In the genomic region with DNA sequence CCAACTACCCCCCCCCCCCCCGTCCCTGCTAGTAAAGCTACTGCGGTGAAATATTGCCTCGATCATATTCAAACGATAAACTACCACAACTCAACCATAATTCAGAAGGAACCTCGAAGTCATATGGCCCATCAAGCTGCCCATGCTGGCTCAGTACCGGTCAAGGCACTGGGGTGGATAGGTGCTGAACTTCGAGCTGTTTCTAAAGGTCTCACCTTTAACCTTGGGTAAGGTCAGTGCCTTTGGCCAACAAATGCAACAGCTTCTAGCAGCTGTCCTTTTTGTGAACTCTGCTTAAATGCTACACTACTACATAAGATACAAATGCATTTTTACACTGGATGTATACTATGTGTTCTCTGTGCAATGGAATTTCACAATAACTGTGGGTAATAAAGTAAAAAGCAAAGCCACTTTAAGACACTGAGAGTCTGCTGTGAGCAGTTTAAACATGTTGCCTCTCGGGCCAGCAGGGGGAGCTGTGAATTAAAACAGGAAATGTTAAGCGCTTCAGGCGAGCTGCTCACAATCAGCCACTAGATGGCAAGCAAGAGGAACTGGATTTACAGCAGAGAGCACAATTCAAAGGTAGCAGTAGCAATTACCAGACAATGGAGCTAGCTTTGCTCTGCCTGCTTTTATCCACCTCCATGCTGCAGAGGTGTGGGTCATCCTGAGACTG, we compare ENCODE assay signal across 8 mouse cellular contexts. TPM values are rescaled to one million over a fixed set of nuclear protein-coding genes. Genes with fewer than 3 reads are reported as not detected.
DNase-seq lines count a peak whose midpoint lies in the region; ATAC-seq and TF ChIP-seq lines count a peak whose summit lies in the region.

No protein-coding gene starts in this region.

- no peaks in the 10 kb centered on the region for H3K9me3 ChIP-seq in embryonic facial prominence, embryonic 12.5 days
- H3K9me3 ChIP-seq in limb, embryonic 11.5 days (ENCODE audit: control insufficient read depth, low read length) = no peaks in the 10 kb centered on the region
- H3K9me3 ChIP-seq in midbrain, embryonic 16.5 days (replicated peaks; ENCODE audit: control insufficient read depth, low read length, poor library complexity, severe bottlenecking) = no peaks in the 10 kb centered on the region

- no peak overlapping the region for H3K4me2 ChIP-seq in embryonic facial prominence, embryonic 12.5 days (replicated peaks)
- H3K4me2 ChIP-seq in limb, embryonic 11.5 days (ENCODE audit: low read depth, severe bottlenecking) = no peak overlapping the region
- H3K4me2 ChIP-seq in midbrain, embryonic 16.5 days (ENCODE audit: low read length) = no peak overlapping the region

- no peak overlapping the region for H3K4me3 ChIP-seq in embryonic facial prominence, embryonic 12.5 days
- H3K4me3 ChIP-seq in kidney, adult 2 months (ENCODE audit: insufficient read depth, low read depth, low read length) = no peak overlapping the region
- H3K4me3 ChIP-seq in limb, embryonic 11.5 days (ENCODE audit: low read depth, low read length) = no peak overlapping the region
- no peak overlapping the region for H3K4me3 ChIP-seq in midbrain, embryonic 16.5 days (ENCODE audit: low read depth, low read length)

- whole genome bisulfite sequencing in embryonic facial prominence, embryonic 12.5 days = 58% methylated on average over 10 of the region's 10 CpGs
- 49% methylated on average over 10 of the region's 10 CpGs for WGBS in kidney, adult 2 months
- 62% methylated on average over 10 of the region's 10 CpGs for WGBS in limb, embryonic 11.5 days
- WGBS in midbrain, embryonic 16.5 days = 59% methylated on average over 10 of the region's 10 CpGs

- ATAC-seq in embryonic facial prominence, embryonic 12.5 days (ENCODE audit: insufficient number of reproducible peaks, insufficient read depth, low FRiP score, low TSS enrichment) = 0 out of 2 replicates have a peak, but pooled peaks have one; percentile 50
- ATAC-seq in limb, embryonic 11.5 days (ENCODE audit: insufficient number of reproducible peaks, low FRiP score, low TSS enrichment, low read depth) = peak; percentile 73; the same call in 1 of the 2 replicates
- peak; percentile 81 for ATAC-seq in midbrain, embryonic 16.5 days

- peaks cover 31% of the 10 kb centered on the region for H3K36me3 ChIP-seq in embryonic facial prominence, embryonic 12.5 days
- no peaks in the 10 kb centered on the region for H3K36me3 ChIP-seq in kidney, adult 2 months (ENCODE audit: control insufficient read depth, insufficient read depth, low read length)
- no peaks in the 10 kb centered on the region; the same call in 1 of the 2 replicates for H3K36me3 ChIP-seq in limb, embryonic 11.5 days (ENCODE audit: control insufficient read depth, insufficient read depth, low read length)
- H3K36me3 ChIP-seq in midbrain, embryonic 16.5 days (ENCODE audit: control insufficient read depth, insufficient read depth, low read length) = 0 out of 2 replicates have a peak, but pooled peaks cover 2% of the 10 kb centered on the region

- DNase-seq in 3T3-L1 (ENCODE audit: low read depth, low spot score) = peak; percentile 96
- DNase-seq in adrenal gland, postnatal 25 days = peak; percentile 88
- DNase-seq in heart, adult 18-20 months = peak; percentile 90 to 98
- DNase-seq in kidney, adult 2 months = peak; percentile 95
- DNase-seq in limb, embryonic 11.5 days (ENCODE audit: low spot score) = peak; percentile 96
- peak; percentile 76 to 89 for DNase-seq in spleen, postnatal 14 days (ENCODE audit: low spot score in 2 of 2)

- H3K9ac ChIP-seq in embryonic facial prominence, embryonic 12.5 days = no peak overlapping the region
- no peak overlapping the region for H3K9ac ChIP-seq in limb, embryonic 11.5 days (ENCODE audit: low read length)
- no peak overlapping the region for H3K9ac ChIP-seq in midbrain, embryonic 16.5 days (ENCODE audit: low read depth, low read length)

- no peak overlapping the region for H3K27ac ChIP-seq in embryonic facial prominence, embryonic 12.5 days
- H3K27ac ChIP-seq in kidney, adult 2 months (ENCODE audit: insufficient read depth, low read depth, low read length) = no peak overlapping the region
- no peak overlapping the region for H3K27ac ChIP-seq in limb, embryonic 11.5 days (replicated peaks; ENCODE audit: low read depth, low read length)
- peak overlapping the region; percentile 54; the same call in 1 of the 2 replicates for H3K27ac ChIP-seq in midbrain, embryonic 16.5 days (ENCODE audit: low read length)

- 0 out of 2 replicates have a peak, but pooled peaks cover 4% of the 10 kb centered on the region for H3K4me1 ChIP-seq in embryonic facial prominence, embryonic 12.5 days
- H3K4me1 ChIP-seq in kidney, adult 2 months (ENCODE audit: control insufficient read depth, insufficient read depth, low read length) = no peaks in the 10 kb centered on the region; the same call in 1 of the 2 replicates
- H3K4me1 ChIP-seq in limb, embryonic 11.5 days (ENCODE audit: control insufficient read depth, insufficient read depth, low read length) = no peaks in the 10 kb centered on the region
- no peaks in the 10 kb centered on the region for H3K4me1 ChIP-seq in midbrain, embryonic 16.5 days (ENCODE audit: control insufficient read depth, insufficient read depth, low read length)

- peak; percentile 98 for TF ChIP-seq CTCF in kidney, adult 2 months (conservative IDR thresholded peaks at IDR 0.05; ENCODE audit: insufficient read depth, insufficient read length, low read depth, low read length)

- no peak for TF ChIP-seq POLR2A in kidney, adult 2 months (IDR thresholded peaks at IDR 0.05; ENCODE audit: low read depth, low read length)

- H3K27me3 ChIP-seq in embryonic facial prominence, embryonic 12.5 days = no peaks in the 10 kb centered on the region
- no peaks in the 10 kb centered on the region for H3K27me3 ChIP-seq in kidney, adult 2 months (replicated peaks; ENCODE audit: control insufficient read depth, insufficient read depth, low read length)
- H3K27me3 ChIP-seq in limb, embryonic 11.5 days (ENCODE audit: control insufficient read depth, insufficient read depth, low read length) = no peaks in the 10 kb centered on the region
- H3K27me3 ChIP-seq in midbrain, embryonic 16.5 days (ENCODE audit: control insufficient read depth, insufficient read depth, low read depth, low read length) = no peaks in the 10 kb centered on the region

RNA-seq across cellular contexts. Expression of gene Ldhal6b, which starts 10.7 kb away (rescaled TPM):
- 1.6 and 2.1 TPM in 2 replicates for total RNA-seq in adrenal gland, postnatal 25 days (2021)
- polyA plus RNA-seq in embryonic facial prominence, embryonic 12.5 days (2016; fragmentation: Nextera tagmentation; extraction: Ambion mirVana) = 0.18 TPM in 1 of 2 replicates, not detected in the other
- total RNA-seq in heart, adult 18-20 months (2021) = under 1 TPM; 0.25 to 0.46 TPM
- 0.27 and 0.62 TPM in 2 replicates for polyA plus RNA-seq in kidney, adult 2 months (2012; rRNA removed)
- not detected in 2 replicates for polyA plus RNA-seq in limb, embryonic 11.5 days (2014; fragmentation: Nextera tagmentation; extraction: Ambion mirVana)
- polyA plus RNA-seq in midbrain, embryonic 16.5 days (2015; fragmentation: Nextera tagmentation; extraction: Ambion mirVana) = 0.25 TPM in 1 of 2 replicates, not detected in the other

RNA-seq across cellular contexts. Expression of gene Tmem242, which starts 10.8 kb away (rescaled TPM):
- total RNA-seq in adrenal gland, postnatal 25 days (2021) = 90.7 and 118 TPM in 2 replicates
- polyA plus RNA-seq in embryonic facial prominence, embryonic 12.5 days (2016; fragmentation: Nextera tagmentation; extraction: Ambion mirVana) = 131 and 147 TPM in 2 replicates
- 100 to 1,000 TPM; 172 to 185 TPM for total RNA-seq in heart, adult 18-20 months (2021)
- polyA plus RNA-seq in kidney, adult 2 months (2012; rRNA removed) = 17.3 and 28.2 TPM in 2 replicates
- polyA plus RNA-seq in limb, embryonic 11.5 days (2014; fragmentation: Nextera tagmentation; extraction: Ambion mirVana) = 141 and 175 TPM in 2 replicates
- polyA plus RNA-seq in midbrain, embryonic 16.5 days (2015; fragmentation: Nextera tagmentation; extraction: Ambion mirVana) = 96.3 and 109 TPM in 2 replicates
